Mouse (Mus musculus) ZHBTc4 (cell line): ENCODE measurements around the gene Fmo2.

Experiments
- DNase-seq: peaks from one replicate; pipeline ENCODE4 v3.0.0-alpha.2; 2011; ENCODE audit warnings: low read depth, low spot score

The Fmo2 gene

GRCm38 (mm10) chr1:162897838-162898811 is at the start of gene Fmo2:
Fmo2 (minus strand) TSS chr1:162898726.
- no peak for DNase-seq

GRCm38 (mm10) chr1:162947934-162948333 is 49.4 kb upstream of the Fmo2 start:
- DNase-seq: no peak

GRCm38 (mm10) chr1:162946837-162947558 is 48.5 kb upstream of the Fmo2 start:
- no peak for DNase-seq

GRCm38 (mm10) chr1:162943700-162944099 is 45.2 kb upstream of the Fmo2 start:
- DNase-seq: no peak

GRCm38 (mm10) chr1:162938696-162939351 is 40.3 kb upstream of the Fmo2 start:
- DNase-seq: no peak

GRCm38 (mm10) chr1:162937970-162938695 is 39.6 kb upstream of the Fmo2 start:
- DNase-seq: no peak

- DNase-seq: no peak
Observed at GRCm38 (mm10) chr1:162937415-162937814, 38.9 kb upstream of the Fmo2 start, which contains the start of gene Fmo6. Fmo6 (minus strand) TSS chr1:162937515.

GRCm38 (mm10) chr1:162934374-162935012 is 36.0 kb upstream of the Fmo2 start:
- no peak for DNase-seq

GRCm38 (mm10) chr1:162932386-162932785 is 33.9 kb upstream of the Fmo2 start:
- DNase-seq: no peak

GRCm38 (mm10) chr1:162931880-162932279 is 33.4 kb upstream of the Fmo2 start:
- DNase-seq: no peak

- DNase-seq: no peak
Observed at GRCm38 (mm10) chr1:162931310-162931875, 32.9 kb upstream of the Fmo2 start.

- DNase-seq: no peak
Observed at GRCm38 (mm10) chr1:162930631-162931030, 32.1 kb upstream of the Fmo2 start.

- DNase-seq: no peak
Observed at GRCm38 (mm10) chr1:162929146-162929545, 30.6 kb upstream of the Fmo2 start.

GRCm38 (mm10) chr1:162925121-162925520 is 26.6 kb upstream of the Fmo2 start:
- no peak for DNase-seq

GRCm38 (mm10) chr1:162916661-162917060 is 18.1 kb upstream of the Fmo2 start:
- no peak for DNase-seq

- no peak for DNase-seq
Observed at GRCm38 (mm10) chr1:162914932-162915556, 16.5 kb upstream of the Fmo2 start.

GRCm38 (mm10) chr1:162912085-162912484 is 13.6 kb upstream of the Fmo2 start:
- DNase-seq: no peak

- DNase-seq: no peak
Observed at GRCm38 (mm10) chr1:162901879-162902278, 3.4 kb upstream of the Fmo2 start.

- DNase-seq: peak; percentile 47
Observed at GRCm38 (mm10) chr1:162895900-162896299, 2.6 kb downstream of the Fmo2 start.

- DNase-seq: no peak
Observed at GRCm38 (mm10) chr1:162893014-162893413, 5.5 kb downstream of the Fmo2 start.
